Mouse (Mus musculus) left cerebral cortex, adult 2 months (tissue): ENCODE results near the gene Aqp9. TPM values are rescaled to one million over a fixed set of nuclear protein-coding genes. Genes with fewer than 3 reads are reported as not detected.

ENCODE experiments used
- DNase-seq, 2 experiments: peaks; one replicate each; pipeline ENCODE4 v3.0.0; 2021 to 2022; ENCODE audit warnings: low spot score in 2 of 2, mixed read lengths in 1 of 2; ENCODE audit errors: extremely low spot score in 1 of 2
- H3K27ac ChIP-seq: fragments of 200-600 bp; 2 replicates; pipeline ENCODE4 v1.8.1; 2022
- H3K4me3 ChIP-seq: fragments of 200-600 bp; 2 replicates; pipeline ENCODE4 v1.8.1; 2022
- CTCF ChIP-seq: fragments of 200-600 bp; IDR thresholded peaks from 2 replicates; pipeline ENCODE4 v1.8.1; 2022; ENCODE audit warnings: antibody characterized with exemption, mild to moderate bottlenecking, moderate library complexity
- intact Hi-C: fragments of 180-260 bp; cut with DNase I; formaldehyde crosslinking; loops from one replicate; pipeline ENCODE4 v1.15.1; 2025
- total RNA-seq, 2 experiments: library from RNA; stranded (reverse); gene quantifications; 2 replicates each; pipeline ENCODE4 v1.2.3; 2021

The Aqp9 gene
- total RNA-seq, 2 experiments from 2014 or later = 3.1 to 3.4 TPM

GRCm38 (mm10) chr9:71072502-71072901 is 96.0 kb downstream of the Aqp9 start:
- no peak for DNase-seq
- no peak overlapping the region for H3K4me3 ChIP-seq
- intact Hi-C loops = loop anchor here (10.0 kb wide), 1 partner anchor 658 kb away; no protein-coding TSS in a partner anchor
- TF ChIP-seq CTCF = no peak
- H3K27ac ChIP-seq = no peak overlapping the region

GRCm38 (mm10) chr9:71071581-71072330 is 96.7 kb downstream of the Aqp9 start:
- TF ChIP-seq CTCF = no peak
- Histone ChIP-seq H3K4me3 (no peak overlapping the region), H3K27ac (no peak overlapping the region)
- intact Hi-C loops = loop anchor here (10.0 kb wide), 1 partner anchor 657 kb away; no protein-coding TSS in a partner anchor
- DNase-seq = no peak

- H3K27ac ChIP-seq = no peak overlapping the region
- DNase-seq = peak in 1 of 2 experiments; percentile 5
- no peak for TF ChIP-seq CTCF
- H3K4me3 ChIP-seq = no peak overlapping the region
- intact Hi-C loops = loop anchor here (10.0 kb wide), 1 partner anchor 656 kb away; no protein-coding TSS in a partner anchor
Measured at GRCm38 (mm10) chr9:71070628-71071027, 97.9 kb downstream of the Aqp9 start.

DNA sequence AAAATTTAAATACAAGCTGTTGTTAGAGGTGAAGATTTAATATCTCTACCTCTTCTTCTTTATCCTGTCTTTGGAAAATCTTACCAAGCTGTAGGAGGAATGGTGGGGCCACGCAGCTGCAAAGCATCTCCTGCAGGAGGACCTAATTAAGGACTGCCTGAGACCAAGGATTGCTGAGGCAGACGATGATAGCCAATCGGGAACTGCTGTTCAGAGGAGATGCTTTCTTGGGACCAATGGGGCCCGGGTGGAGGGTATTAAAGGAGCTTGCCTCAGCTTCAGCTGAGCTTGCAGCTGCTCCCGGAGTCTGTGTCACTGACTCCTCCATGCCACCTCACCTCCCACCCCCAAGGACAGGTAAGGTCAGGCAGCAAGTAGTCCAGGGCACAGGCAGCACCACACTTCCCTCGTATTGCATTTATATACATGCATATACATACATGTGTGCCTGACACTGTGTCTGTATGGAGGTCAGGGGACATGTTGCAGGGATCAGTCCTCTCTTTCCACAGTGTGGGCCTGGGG is 99.6 kb downstream of the Aqp9 start:
- Histone ChIP-seq H3K4me3 (no peak overlapping the region), H3K27ac (0 out of 2 replicates have a peak overlapping the region, but pooled peaks have one; percentile 0)
- peak in 1 of 2 experiments; percentile 8 for DNase-seq
- intact Hi-C loops = no loop called here
- TF ChIP-seq CTCF = no peak

- Histone ChIP-seq H3K4me3 (no peak overlapping the region), H3K27ac (no peak overlapping the region)
- TF ChIP-seq CTCF = no peak
- intact Hi-C loops = no loop called here
- DNase-seq = peak in 1 of 2 experiments; percentile 6
Measured at GRCm38 (mm10) chr9:71067156-71067555, 101.3 kb downstream of the Aqp9 start.

DNA sequence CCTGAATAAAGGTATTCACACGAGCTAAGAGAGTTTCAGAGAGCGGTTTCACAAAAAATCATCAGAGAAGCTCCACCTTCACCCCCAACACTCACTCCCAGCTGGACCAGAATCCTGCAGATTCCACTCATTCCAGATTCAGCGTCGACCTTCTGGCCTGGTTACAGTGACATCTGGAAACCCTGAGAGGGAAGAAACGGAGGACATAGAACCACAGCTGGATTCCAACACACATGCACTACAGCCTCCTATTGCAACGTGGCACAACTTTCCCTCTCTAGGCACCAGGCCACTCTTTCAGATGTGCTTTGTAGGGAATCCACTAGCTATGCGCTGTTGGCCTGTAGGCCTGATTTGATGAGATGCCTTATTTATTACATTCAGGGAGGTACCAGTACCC is 102.0 kb downstream of the Aqp9 start:
- Histone ChIP-seq H3K4me3 (no peak overlapping the region), H3K27ac (no peak overlapping the region)
- no peak for TF ChIP-seq CTCF
- intact Hi-C loops = no loop called here
- DNase-seq = peak; percentile 2 to 8

DNA sequence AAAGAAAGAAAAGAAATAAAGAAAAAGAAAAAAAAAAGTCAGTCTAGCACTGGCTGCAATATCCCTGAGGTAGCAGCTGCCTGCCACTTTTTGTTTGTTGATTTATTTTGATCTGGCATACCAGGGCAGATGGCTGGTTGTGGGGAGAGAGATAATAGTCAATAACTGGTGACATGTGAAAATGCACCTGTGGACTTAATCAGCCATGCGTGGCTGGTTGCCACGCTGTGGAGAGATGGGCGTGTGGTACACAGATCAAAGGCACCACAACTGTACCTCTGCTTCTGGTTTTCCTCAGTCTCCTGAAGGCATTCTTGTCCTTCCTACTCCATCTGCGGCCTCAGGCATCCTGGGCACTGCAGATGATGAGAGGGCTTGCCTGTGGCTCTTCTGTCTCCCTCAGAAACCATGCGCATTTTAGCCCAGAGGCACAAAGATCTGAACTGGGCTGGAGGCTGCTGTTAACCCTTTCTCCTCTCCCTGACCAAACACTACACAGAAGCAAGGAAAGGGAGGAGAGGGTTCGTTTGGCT is 103.1 kb downstream of the Aqp9 start:
- intact Hi-C loops = no loop called here
- Histone ChIP-seq H3K4me3 (no peak overlapping the region), H3K27ac (no peak overlapping the region)
- peak; percentile 5 to 7 for DNase-seq
- TF ChIP-seq CTCF = no peak

DNA sequence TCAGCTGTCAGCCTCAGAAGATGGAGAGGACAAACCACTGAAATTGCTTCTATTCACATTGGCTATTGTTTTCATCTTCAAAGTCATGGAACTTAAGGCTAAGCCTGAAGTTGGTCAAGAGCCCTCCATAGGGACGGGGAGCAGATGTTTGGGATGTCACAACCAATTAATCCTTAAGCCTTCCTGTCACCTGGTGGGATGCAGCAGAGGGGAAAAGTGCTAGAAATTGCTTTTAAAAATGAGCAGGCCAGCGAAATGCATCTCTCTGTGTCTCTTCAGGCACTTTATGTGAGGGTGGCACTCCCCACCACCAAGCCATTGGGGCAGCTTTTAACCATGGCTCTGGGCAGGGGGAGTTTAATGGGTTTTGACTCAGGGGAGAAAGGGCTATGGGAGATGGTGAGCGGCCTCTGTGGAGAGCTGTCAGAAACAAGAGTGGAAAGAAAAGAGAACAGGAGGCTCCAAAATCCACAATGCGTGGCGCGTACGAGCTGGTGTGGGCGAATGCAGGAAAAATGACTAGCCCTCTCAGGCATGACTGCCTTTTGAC is 104.1 kb downstream of the Aqp9 start:
- H3K4me3 ChIP-seq = no peak overlapping the region
- peak; percentile 1 to 6 for DNase-seq
- intact Hi-C loops = no loop called here
- TF ChIP-seq CTCF = no peak
- H3K27ac ChIP-seq = no peak overlapping the region; the same call in 1 of the 2 replicates

DNA sequence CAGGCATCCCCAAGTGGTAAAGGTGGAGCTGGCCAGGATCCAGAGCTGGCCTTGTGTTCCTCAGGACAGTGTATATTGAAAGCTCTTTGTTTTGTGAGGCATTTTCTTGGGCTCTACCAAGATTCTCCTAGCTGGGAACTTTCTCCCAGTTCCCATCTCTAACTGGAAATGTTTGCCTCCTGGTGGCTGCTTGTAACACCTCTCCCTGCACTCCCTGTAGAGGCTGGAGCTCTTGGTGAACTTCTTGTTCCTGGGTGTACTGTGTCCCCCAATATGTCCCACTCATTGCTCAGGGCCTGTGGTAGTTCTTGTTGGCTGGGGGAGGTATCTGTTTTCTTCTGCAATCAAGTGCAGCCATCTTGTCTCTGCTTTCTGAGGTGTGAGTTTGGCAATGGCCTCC is 104.9 kb downstream of the Aqp9 start:
- intact Hi-C loops = no loop called here
- TF ChIP-seq CTCF = peak; percentile 18
- peak in 1 of 2 experiments; percentile 5 for DNase-seq

DNA sequence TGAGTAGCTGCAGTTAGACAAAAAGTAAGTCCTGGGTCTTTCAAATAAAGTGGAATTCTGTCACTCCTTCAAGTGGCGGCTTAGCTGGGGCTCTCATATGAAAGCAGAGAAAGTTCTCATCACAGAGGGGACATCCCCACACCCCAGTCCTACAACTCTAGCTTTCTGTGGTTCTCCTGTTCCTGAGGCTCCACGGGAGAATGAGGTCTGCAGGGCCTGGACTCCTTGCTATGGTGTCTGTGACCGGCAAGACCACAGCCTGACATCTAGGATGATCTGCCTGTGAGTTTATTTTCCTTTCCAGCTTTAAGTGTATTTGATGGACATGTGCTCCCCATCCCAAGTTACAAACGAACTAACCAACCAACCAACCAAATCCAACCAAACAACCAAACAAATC is 105.5 kb downstream of the Aqp9 start:
- Histone ChIP-seq H3K27ac (no peak overlapping the region), H3K4me3 (no peak overlapping the region)
- DNase-seq = peak in 1 of 2 experiments; percentile 1
- intact Hi-C loops = no loop called here
- TF ChIP-seq CTCF = no peak

More for the DNA sequence above, 104.9 kb downstream of the Aqp9 start:
- H3K27ac ChIP-seq = no peak overlapping the region
- no peak overlapping the region for H3K4me3 ChIP-seq

GRCm38 (mm10) chr9:71062301-71062700 is 106.2 kb downstream of the Aqp9 start:
- intact Hi-C loops = no loop called here
- no peak overlapping the region for H3K4me3 ChIP-seq
- no peak for TF ChIP-seq CTCF
- peak in 1 of 2 experiments; percentile 3 for DNase-seq
- H3K27ac ChIP-seq = no peak overlapping the region

Other genes starting within 250 kb of the Aqp9 start
- under 1 TPM in 1 of 2 experiments, not detected in 1; 0.20 TPM for gene Lipc, start 216.5 kb downstream of the Aqp9 start, total RNA-seq
- gene Aldh1a2, start 47.1 kb upstream of the Aqp9 start, total RNA-seq = 10 to 100 TPM in 1 of 2 experiments, 1 to 10 TPM in 1; 9.6 to 12.0 TPM